Mouse (Mus musculus) lung, embryonic 16.5 days (tissue): ENCODE data around the gene Il31ra. TPM values are rescaled to one million over a fixed set of nuclear protein-coding genes. Genes with fewer than 3 reads are reported as not detected.

ENCODE experiments used
- ATAC-seq: fragments of 200-750 bp; cut with Nextera tagmentation; 2 replicates; pipeline ENCODE4 v1.8.0; 2017; ENCODE audit warnings: low read depth, mild to moderate bottlenecking, moderate library complexity
- H3K27ac ChIP-seq: fragments of 300-500 bp; sonication (generic); 2 replicates; pipeline ENCODE4 v1.5.1; 2014; ENCODE audit warnings: mild to moderate bottlenecking, control low read depth, low read length
- H3K27me3 ChIP-seq: fragments of 300-500 bp; sonication (generic); 2 replicates; pipeline ENCODE4 v1.6.1; 2014; ENCODE audit warnings: low read depth, low read length, mixed read lengths; ENCODE audit not compliant: control insufficient read depth, insufficient read depth
- H3K36me3 ChIP-seq: fragments of 300-500 bp; sonication (generic); 2 replicates; pipeline ENCODE4 v1.6.1; 2014; ENCODE audit warnings: low read length; ENCODE audit not compliant: control insufficient read depth, insufficient read depth
- H3K4me1 ChIP-seq: fragments of 300-500 bp; sonication (generic); replicated peaks from 2 replicates; pipeline ENCODE4 v1.6.1; 2014; ENCODE audit warnings: low read length, mixed read lengths; ENCODE audit not compliant: control insufficient read depth, insufficient read depth
- H3K4me2 ChIP-seq: fragments of 300-500 bp; sonication (generic); 2 replicates; pipeline ENCODE4 v1.6.1; 2014; ENCODE audit warnings: low read depth, low read length, control low read depth
- H3K4me3 ChIP-seq: fragments of 300-500 bp; sonication (generic); 2 replicates; pipeline ENCODE4 v1.5.1; 2014; ENCODE audit warnings: mild to moderate bottlenecking, low read length, control low read depth
- H3K9ac ChIP-seq: fragments of 300-500 bp; sonication (generic); 2 replicates; pipeline ENCODE4 v1.6.1; 2014; ENCODE audit warnings: low read length, control low read depth
- H3K9me3 ChIP-seq: fragments of 300-500 bp; sonication (generic); 2 replicates; pipeline ENCODE4 v1.6.1; 2016; ENCODE audit warnings: low read length; ENCODE audit not compliant: control insufficient read depth
- WGBS: fragments of 180-500 bp; shearing (Covaris S2); extraction: QIAGEN DNeasy Blood & Tissue Kit; methylation state at CpG from one replicate; pipeline ENCODE4 v1.1.7; 2014; 5-methylcytosine and 5-hydroxymethylcytosine counted together
- polyA plus RNA-seq: library from polyadenylated mRNA; unstranded; fragments of >200 nt; fragmentation: Nextera tagmentation; extraction: Ambion mirVana; gene quantifications from 2 replicates; pipeline ENCODE4 v1.2.1, GENCODE M21; 2015

Il31ra gene
- polyA plus RNA-seq, 1 experiment from 2014 or later = not detected

DNA sequence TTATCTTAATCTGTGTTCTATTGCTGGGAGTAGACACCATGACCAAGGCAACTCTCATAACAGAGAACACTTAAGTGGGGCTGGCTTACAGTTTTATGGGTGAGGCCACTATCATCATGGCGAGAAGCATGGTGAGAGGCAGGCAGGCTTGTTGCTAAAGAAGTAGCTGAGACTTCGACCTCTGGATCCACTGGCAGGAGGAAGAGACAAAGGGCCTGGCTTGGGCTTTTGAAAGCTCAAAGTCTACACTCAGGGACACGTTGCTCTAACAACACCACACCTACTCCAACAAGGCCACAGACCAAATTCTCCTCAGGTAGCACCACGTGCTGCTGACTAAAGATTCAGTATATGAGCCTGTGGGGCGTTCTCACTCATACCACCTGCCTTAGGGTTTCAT is 107.9 kb downstream of the Il31ra start:
- Histone ChIP-seq H3K27ac (no peak overlapping the region), H3K9ac (no peak overlapping the region), H3K27me3 (no peaks in the 10 kb centered on the region), H3K4me1 (no peaks in the 10 kb centered on the region), H3K36me3 (peaks cover 53% of the 10 kb centered on the region), H3K9me3 (no peaks in the 10 kb centered on the region), H3K4me2 (no peak overlapping the region), H3K4me3 (no peak overlapping the region)
- 90% methylated on average over 5 of the region's 5 CpGs for WGBS
- no peak for ATAC-seq

DNA sequence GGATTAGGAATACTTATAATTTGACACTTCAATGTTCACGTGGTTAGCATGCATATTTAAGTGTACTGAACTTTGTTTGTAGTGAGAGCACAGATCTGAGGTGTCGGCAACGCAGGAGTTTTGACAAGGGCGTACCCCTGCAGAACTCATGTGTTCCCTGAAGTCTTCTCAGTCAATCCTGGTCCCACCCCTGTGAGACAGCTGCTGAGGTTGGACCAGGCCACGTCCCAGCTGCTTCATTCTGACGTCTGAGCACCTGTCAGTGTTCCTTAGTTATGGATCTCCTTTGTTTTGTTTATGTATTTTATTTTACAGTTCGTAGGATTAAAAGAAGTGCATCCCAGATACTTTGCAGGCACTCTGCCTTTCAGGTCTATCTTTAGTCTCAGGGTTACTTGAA is 111.1 kb downstream of the Il31ra start:
- Histone ChIP-seq H3K36me3 (peaks cover 42% of the 10 kb centered on the region), H3K27me3 (no peaks in the 10 kb centered on the region), H3K9ac (no peak overlapping the region), H3K4me2 (no peak overlapping the region), H3K4me3 (no peak overlapping the region), H3K27ac (no peak overlapping the region), H3K4me1 (no peaks in the 10 kb centered on the region), H3K9me3 (no peaks in the 10 kb centered on the region)
- WGBS = 72% methylated on average over 7 of the region's 7 CpGs
- no peak for ATAC-seq

DNA sequence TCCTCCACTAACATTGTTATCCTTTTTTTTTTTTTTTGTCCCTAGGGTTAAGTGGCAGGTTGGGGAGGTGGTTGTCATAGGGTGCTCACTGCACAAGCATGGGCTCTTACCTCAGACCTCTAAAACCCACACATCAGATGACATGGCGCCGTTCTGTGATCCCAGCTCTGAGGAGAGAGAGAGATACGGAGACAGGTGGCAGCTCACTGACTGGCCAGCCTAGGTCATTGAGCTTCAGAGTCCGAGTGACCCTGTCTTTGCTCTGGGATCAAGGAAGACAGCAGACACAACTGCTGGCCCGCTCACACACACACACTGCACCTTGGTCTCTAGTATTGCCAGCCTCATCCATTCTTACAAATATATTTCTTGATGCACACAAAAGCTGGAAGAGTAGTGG is 111.6 kb downstream of the Il31ra start:
- 89% methylated on average over 5 of the region's 5 CpGs for WGBS
- ATAC-seq = no peak

DNA sequence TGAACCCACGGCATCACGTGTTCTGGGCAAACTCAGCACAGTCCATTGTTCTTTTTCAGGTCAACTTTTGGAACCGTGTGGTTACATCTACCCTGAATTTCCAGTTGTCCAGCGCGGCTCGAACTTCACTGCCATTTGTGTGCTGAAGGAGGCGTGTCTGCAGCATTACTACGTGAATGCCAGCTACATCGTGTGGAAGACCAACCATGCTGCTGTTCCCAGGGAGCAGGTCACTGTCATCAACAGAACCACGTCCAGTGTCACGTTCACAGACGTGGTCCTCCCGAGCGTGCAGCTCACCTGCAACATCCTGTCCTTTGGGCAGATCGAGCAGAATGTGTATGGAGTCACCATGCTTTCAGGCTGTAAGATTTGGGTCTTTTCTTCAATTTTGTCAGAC is 114.2 kb downstream of the Il31ra start:
- no peak overlapping the region for H3K27ac ChIP-seq
- 88% methylated on average over 15 of the region's 15 CpGs for WGBS
- no peak for ATAC-seq

More for the DNA sequence above, 111.6 kb downstream of the Il31ra start:
- no peak overlapping the region for H3K27ac ChIP-seq
- no peak overlapping the region for H3K4me2 ChIP-seq
- no peak overlapping the region for H3K9ac ChIP-seq
- H3K9me3 ChIP-seq = no peaks in the 10 kb centered on the region
- peaks cover 41% of the 10 kb centered on the region for H3K36me3 ChIP-seq
- H3K4me3 ChIP-seq = no peak overlapping the region
- H3K4me1 ChIP-seq = no peaks in the 10 kb centered on the region
- H3K27me3 ChIP-seq = no peaks in the 10 kb centered on the region

DNA sequence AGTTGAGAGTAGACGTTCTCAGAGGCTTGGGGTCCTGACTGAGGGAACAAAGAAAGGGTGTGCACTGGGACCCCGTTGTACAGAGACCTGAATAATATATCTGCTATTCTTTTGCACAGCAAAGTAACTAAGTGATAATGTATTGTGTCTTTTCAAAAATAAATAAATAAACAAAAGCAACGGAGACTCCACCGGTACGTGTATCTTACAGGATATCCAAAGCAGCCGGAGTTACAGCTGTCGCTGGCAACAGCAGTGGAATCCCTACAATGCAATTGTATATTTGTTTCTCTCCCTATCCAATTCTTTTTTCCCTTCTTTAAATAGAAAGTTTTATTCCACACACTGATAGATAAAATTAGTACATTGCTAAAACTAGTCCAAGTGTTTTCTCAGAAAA is 115.1 kb downstream of the Il31ra start:
- 64% methylated on average over 7 of the region's 7 CpGs for WGBS
- no peak overlapping the region for H3K9ac ChIP-seq
- H3K4me1 ChIP-seq = no peaks in the 10 kb centered on the region
- H3K4me2 ChIP-seq = no peak overlapping the region
- H3K4me3 ChIP-seq = no peak overlapping the region
- no peaks in the 10 kb centered on the region for H3K27me3 ChIP-seq
- H3K27ac ChIP-seq = no peak overlapping the region
- peaks cover 37% of the 10 kb centered on the region for H3K36me3 ChIP-seq
- no peak for ATAC-seq
- H3K9me3 ChIP-seq = no peaks in the 10 kb centered on the region

More for the DNA sequence above, 114.2 kb downstream of the Il31ra start:
- Histone ChIP-seq H3K9me3 (no peaks in the 10 kb centered on the region), H3K4me1 (no peaks in the 10 kb centered on the region), H3K4me2 (no peak overlapping the region), H3K36me3 (peaks cover 41% of the 10 kb centered on the region), H3K27me3 (no peaks in the 10 kb centered on the region), H3K9ac (no peak overlapping the region), H3K4me3 (no peak overlapping the region)

DNA sequence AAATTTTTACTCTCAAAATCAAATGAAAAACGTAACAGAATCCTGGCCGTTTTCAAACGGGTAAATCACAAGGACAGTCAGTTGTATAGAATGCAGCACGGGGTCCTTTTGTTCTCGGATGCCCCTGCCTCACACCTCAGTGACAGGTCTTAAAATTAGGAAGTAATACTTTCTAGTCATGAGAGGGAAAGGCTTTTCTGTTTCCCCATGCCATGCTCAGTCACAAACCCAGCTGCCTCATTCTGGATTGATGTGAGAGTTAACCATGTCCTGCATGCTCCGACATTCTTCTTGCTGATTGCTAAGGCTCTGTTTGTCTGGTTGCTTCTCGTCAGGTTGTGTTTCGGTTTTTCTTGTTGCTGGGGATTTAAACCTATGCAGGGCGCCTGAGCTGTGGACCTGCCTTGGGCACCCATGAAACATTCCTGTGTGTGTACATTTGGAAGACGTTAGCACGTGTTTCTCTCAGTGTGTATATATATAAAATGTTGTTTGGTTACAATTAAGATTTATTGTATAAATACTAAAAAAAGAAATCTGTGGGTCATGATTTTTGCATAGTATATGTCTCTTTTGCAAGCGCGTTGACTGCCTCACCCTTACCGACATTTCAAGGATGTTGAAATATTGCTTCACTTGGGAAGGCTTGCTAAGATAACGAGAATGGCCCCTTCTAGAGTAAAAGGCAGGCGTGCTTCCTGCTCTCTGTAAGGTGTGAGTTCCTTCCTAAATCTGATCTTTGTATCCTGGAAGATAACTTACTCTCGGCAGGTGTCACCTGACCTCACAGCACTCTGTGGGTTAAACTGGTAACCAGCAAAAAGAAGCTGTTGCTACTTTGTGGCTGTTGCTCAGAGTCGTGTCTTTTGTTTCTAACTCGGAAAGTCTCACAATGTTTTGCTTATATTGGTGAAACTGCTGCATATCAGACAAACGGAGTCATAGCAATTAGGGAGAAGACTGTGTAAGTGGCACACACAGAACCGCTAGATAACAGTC is 120.1 kb downstream of the Il31ra start:
- Histone ChIP-seq H3K36me3 (peaks cover 16% of the 10 kb centered on the region), H3K27me3 (no peaks in the 10 kb centered on the region), H3K4me1 (no peaks in the 10 kb centered on the region; the same call in 1 of the 2 replicates), H3K9me3 (no peaks in the 10 kb centered on the region), H3K27ac (no peak overlapping the region), H3K9ac (no peak overlapping the region), H3K4me2 (no peak overlapping the region), H3K4me3 (no peak overlapping the region)
- no peak for ATAC-seq
- WGBS = 58% methylated on average over 21 of the region's 21 CpGs

DNA sequence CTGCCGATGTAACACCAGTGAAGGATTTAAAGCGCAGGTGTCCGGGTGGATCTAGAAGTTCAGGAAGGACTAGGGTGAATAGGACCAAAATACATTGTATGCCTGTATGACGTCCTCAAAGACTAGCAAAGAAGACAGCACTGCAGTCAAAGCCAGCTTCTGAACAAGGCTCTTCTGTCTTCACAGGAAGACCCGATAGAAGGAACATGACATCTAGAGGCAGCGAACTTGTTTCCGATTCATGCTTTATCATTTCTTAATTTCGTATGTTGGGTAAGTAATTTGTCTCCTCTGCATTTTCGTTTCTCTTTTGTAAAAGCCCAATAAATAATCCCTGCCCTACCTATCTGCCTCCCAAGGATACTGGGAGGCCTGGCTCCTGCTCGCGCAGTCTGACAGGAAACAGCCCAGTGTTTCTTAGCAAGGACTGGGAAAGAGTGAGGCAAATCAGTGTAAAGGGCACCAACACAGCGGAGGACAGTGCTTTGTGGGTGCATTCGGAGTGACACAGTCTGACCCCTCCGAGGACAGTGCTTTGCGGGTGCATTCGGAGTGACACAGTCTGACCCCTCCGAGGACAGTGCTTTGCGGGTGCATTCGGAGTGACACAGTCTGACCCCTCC is 121.6 kb downstream of the Il31ra start:
- Histone ChIP-seq H3K9me3 (no peaks in the 10 kb centered on the region), H3K4me2 (no peak overlapping the region), H3K4me3 (no peak overlapping the region), H3K27ac (no peak overlapping the region), H3K4me1 (peaks cover 1% of the 10 kb centered on the region; the same call in 1 of the 2 replicates), H3K9ac (no peak overlapping the region), H3K27me3 (no peaks in the 10 kb centered on the region), H3K36me3 (peaks cover 15% of the 10 kb centered on the region)
- 86% methylated on average over 19 of the region's 19 CpGs for WGBS
- no peak for ATAC-seq

DNA sequence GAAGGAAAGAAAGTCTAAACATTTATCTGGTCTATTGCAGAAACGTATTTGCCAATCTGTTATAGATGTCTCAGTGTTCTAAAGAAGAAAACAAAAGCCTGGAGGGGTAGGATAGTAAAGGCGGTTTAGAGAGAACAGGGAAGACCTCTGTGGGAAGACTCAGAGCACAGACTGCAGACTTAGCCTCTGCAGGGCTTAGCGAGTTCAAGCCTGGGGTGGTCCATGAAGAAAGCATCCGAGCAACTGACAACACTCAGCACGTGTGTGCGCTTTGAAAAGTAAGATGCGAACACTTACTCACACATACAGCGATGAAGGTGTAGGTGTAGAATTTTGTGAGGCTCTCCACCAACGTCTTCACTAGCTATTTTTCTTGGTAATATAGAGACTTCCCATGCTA is 123.0 kb downstream of the Il31ra start:
- 82% methylated on average over 9 of the region's 9 CpGs for WGBS
- Histone ChIP-seq H3K4me3 (no peak overlapping the region), H3K27ac (no peak overlapping the region), H3K4me2 (no peak overlapping the region), H3K9ac (no peak overlapping the region), H3K9me3 (no peaks in the 10 kb centered on the region), H3K36me3 (peaks cover 10% of the 10 kb centered on the region), H3K4me1 (peaks cover 12% of the 10 kb centered on the region), H3K27me3 (no peaks in the 10 kb centered on the region)
- ATAC-seq = no peak
